Mouse (Mus musculus) heart, postnatal 0 days (tissue): Measurements from ENCODE around the gene Sox8. TPM values are rescaled to one million over a fixed set of nuclear protein-coding genes. Genes with fewer than 3 reads are reported as not detected.

Experiments used
- ATAC-seq: fragments of 200-750 bp; cut with Nextera tagmentation; 2 replicates; pipeline ENCODE4 v1.8.0; 2017; ENCODE audit warnings: low read depth, moderate number of reproducible peaks, moderate library complexity; ENCODE audit not compliant: insufficient read depth
- DNase-seq: peaks from one replicate; pipeline ENCODE4 v3.0.0-alpha.2; 2016; ENCODE audit warnings: low spot score
- H3K27ac ChIP-seq: fragments of 300-500 bp; sonication (generic); 2 replicates; pipeline ENCODE4 v1.5.1; 2014; ENCODE audit warnings: low read depth, mild to moderate bottlenecking
- H3K27me3 ChIP-seq: fragments of 300-500 bp; sonication (generic); 2 replicates; pipeline ENCODE4 v1.6.1; 2014; ENCODE audit warnings: low read length, mixed read lengths; ENCODE audit not compliant: control insufficient read depth, insufficient read depth
- H3K36me3 ChIP-seq: fragments of 300-500 bp; sonication (generic); replicated peaks from 2 replicates; pipeline ENCODE4 v1.6.1; 2014; ENCODE audit warnings: low read length, mixed read lengths; ENCODE audit not compliant: control insufficient read depth, insufficient read depth
- H3K4me1 ChIP-seq: fragments of 300-500 bp; sonication (generic); 2 replicates; pipeline ENCODE4 v1.6.1; 2014; ENCODE audit warnings: antibody characterized with exemption; ENCODE audit not compliant: control insufficient read depth, insufficient read depth
- H3K4me2 ChIP-seq: fragments of 300-500 bp; sonication (generic); 2 replicates; pipeline ENCODE4 v1.6.1; 2014; ENCODE audit warnings: low read depth, mild to moderate bottlenecking, low read length, moderate library complexity
- H3K4me3 ChIP-seq: fragments of 300-500 bp; sonication (generic); 2 replicates; pipeline ENCODE4 v1.5.1; 2014; ENCODE audit warnings: low read depth, low read length
- H3K9ac ChIP-seq: fragments of 300-500 bp; sonication (generic); replicated peaks from 2 replicates; pipeline ENCODE4 v1.6.1; 2014; ENCODE audit warnings: low read depth, low read length, mixed read lengths
- H3K9me3 ChIP-seq: fragments of 300-500 bp; sonication (generic); replicated peaks from 2 replicates; pipeline ENCODE4 v1.6.1; 2016; ENCODE audit warnings: low read length; ENCODE audit not compliant: control insufficient read depth
- CTCF ChIP-seq: IDR thresholded peaks from 2 replicates; pipeline ENCODE4 v1.5.1; 2016; ENCODE audit warnings: antibody characterized with exemption, control low read depth, low read depth
- EP300 ChIP-seq: IDR thresholded peaks from 2 replicates; pipeline ENCODE4 v1.6.1; 2016; ENCODE audit warnings: antibody characterized with exemption, low read depth
- WGBS: fragments of 180-500 bp; shearing (Covaris S2); extraction: QIAGEN DNeasy Blood & Tissue Kit; methylation state at CpG from one replicate; pipeline ENCODE4 v1.1.7; 2014; 5-methylcytosine and 5-hydroxymethylcytosine counted together
- polyA plus RNA-seq: library from polyadenylated mRNA; unstranded; fragments of >200 nt; fragmentation: Nextera tagmentation; extraction: Ambion mirVana; gene quantifications from 2 replicates; pipeline ENCODE4 v1.2.1, GENCODE M21; 2015
- total RNA-seq: library from RNA; depleted of rRNA; stranded (reverse); fragments of >200 nt; gene quantifications from 2 replicates; pipeline ENCODE4 v1.2.3, GENCODE M21; 2014; ENCODE audit warnings: low replicate concordance; rRNA removed

Gene Sox8
- total RNA-seq: not detected in 2 replicates
- polyA plus RNA-seq: 0.11 and 0.37 TPM in 2 replicates

DNA sequence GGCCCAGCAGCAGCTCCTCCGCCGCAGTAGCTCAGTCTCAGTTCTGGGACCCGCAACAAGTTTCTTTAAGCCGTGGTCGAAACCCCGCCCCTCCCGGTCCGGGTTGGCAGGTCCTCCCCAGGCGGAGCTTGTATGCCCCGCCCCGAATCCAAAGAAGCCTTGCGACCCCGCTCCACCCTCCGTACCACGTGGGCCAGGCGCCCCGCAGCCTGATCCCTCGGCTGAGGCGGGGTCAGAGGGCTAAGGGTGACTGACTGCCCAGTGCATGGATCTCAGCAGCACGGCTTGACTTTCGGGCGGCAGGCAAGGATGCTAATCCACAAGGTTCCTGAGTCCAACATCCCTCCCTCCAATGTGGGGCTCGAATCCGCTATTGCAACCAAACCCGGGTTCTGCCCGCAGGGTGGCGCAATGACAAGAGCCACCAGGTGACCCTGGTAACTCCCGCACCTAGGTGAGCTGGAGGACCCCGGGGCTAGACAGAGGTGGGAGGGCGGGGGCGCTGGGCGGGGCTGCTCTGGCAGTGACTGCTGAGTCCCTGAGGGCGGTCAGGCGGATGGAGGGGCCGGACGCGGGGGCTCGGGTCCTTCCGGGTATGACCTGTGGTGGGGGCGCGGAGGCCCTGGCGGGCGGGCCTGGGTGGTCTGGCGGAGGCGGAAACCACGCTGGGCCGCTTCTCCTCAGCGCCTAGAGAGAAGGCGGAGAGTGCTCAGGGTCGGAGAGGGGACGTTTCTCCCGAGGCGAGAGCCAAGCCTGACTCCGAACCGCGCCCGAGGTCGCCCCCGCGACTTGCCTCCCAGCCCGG lies at the start of gene Sox8:
Gene Sox8, minus strand, starts transcription at position 39 of the 805 bp plus-strand sequence.
- ATAC-seq (peak; percentile 65), DNase-seq (no peak)
- Histone ChIP-seq H3K9ac (peak within 1 kb of the TSS; percentile 32; the same call in 1 of the 2 replicates), H3K4me1 (peaks cover 20% of the 10 kb centered on the region), H3K4me2 (peak within 1 kb of the TSS; percentile 89), H3K27ac (no peak within 1 kb of the TSS), H3K27me3 (peaks cover 40% of the 10 kb centered on the region), H3K9me3 (no peaks in the 10 kb centered on the region), H3K36me3 (no peaks in the 10 kb centered on the region), H3K4me3 (peak within 1 kb of the TSS; percentile 45)
- TF ChIP-seq EP300: no peak
- TF ChIP-seq CTCF: no peak
- WGBS: 2% methylated on average over 54 of the region's 61 CpGs

DNA sequence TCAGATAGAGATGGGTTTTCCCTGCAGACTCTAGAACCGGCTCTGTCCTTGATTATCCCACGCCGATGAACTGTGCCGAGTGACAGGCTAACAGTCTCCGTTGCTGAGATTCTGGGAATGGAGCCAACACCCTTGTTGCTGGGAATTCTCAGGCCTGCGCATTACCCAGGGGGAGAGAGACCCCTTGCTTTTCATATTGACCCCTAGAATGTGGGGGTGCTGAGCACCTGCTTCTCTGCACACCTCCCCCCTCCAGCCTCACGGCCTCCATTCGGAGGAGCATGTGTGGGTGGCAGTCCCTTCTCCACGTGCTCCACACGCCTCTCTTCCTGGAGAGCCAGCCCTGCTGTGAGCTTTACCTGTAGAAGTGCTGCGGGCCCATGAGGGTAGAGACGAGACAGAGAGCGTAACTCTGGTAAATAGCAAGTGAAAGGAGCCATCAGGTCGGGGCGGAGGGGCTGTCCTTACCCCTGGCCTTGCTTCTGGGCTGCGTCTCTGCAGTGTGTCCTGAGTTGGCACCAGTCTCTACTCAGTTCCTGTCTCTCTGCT lies 48.1 kb upstream of the Sox8 start:
- ATAC-seq (peak; percentile 85), DNase-seq (peak; percentile 67)
- Histone ChIP-seq H3K36me3 (peaks cover 18% of the 10 kb centered on the region), H3K27me3 (no peaks in the 10 kb centered on the region), H3K4me2 (peak overlapping the region; percentile 26), H3K9ac (no peak overlapping the region), H3K9me3 (no peaks in the 10 kb centered on the region), H3K4me1 (peaks cover 5% of the 10 kb centered on the region; the same call in 1 of the 2 replicates), H3K4me3 (no peak overlapping the region), H3K27ac (no peak overlapping the region)
- WGBS: 25% methylated on average over 16 of the region's 16 CpGs
- TF ChIP-seq EP300: no peak
- TF ChIP-seq CTCF: no peak

- Histone ChIP-seq H3K9ac (no peak overlapping the region), H3K4me3 (no peak overlapping the region), H3K36me3 (peaks cover 32% of the 10 kb centered on the region), H3K4me1 (peaks cover 10% of the 10 kb centered on the region; the same call in 1 of the 2 replicates), H3K27me3 (no peaks in the 10 kb centered on the region), H3K4me2 (no peak overlapping the region), H3K27ac (no peak overlapping the region), H3K9me3 (no peaks in the 10 kb centered on the region)
- no peak for TF ChIP-seq EP300
- TF ChIP-seq CTCF: no peak
- ATAC-seq (no peak), DNase-seq (no peak)
- 87% methylated on average over 10 of the region's 10 CpGs for WGBS
Observed at GRCm38 (mm10) chr17:25614723-25615510, 44.4 kb upstream of the Sox8 start.

GRCm38 (mm10) chr17:25613323-25613722 lies 42.8 kb upstream of the Sox8 start:
- DNase-seq (no peak), ATAC-seq (no peak)
- Histone ChIP-seq H3K9me3 (no peaks in the 10 kb centered on the region), H3K27ac (no peak overlapping the region), H3K9ac (no peak overlapping the region), H3K27me3 (no peaks in the 10 kb centered on the region), H3K36me3 (peaks cover 35% of the 10 kb centered on the region), H3K4me2 (no peak overlapping the region), H3K4me1 (peaks cover 5% of the 10 kb centered on the region; the same call in 1 of the 2 replicates), H3K4me3 (no peak overlapping the region)
- WGBS: 92% methylated on average over 6 of the region's 6 CpGs
- TF ChIP-seq CTCF (no peak), EP300 (no peak)

DNA sequence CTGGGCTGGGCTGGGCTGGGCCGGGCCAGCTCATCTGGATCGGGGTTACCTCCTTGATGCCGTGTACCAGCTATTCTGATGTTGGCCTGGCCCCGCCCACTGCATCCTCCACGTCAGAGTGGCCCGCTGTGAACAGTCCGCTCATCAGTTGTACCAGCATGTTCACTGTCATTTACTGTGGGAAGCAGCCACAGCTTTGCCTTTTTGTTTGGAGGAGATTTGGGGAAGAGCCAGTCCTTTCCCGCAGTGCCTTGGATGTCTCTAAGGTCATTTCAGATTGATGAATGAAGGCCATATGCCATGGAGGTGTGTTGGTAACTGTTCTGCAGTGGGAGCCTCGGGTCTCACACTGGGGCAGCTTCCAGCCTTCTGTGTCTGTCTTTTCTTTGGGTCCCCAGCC lies 42.1 kb upstream of the Sox8 start:
- H3K27ac ChIP-seq: no peak overlapping the region
- 0 out of 2 replicates have a peak, but pooled peaks cover 5% of the 10 kb centered on the region for H3K4me1 ChIP-seq
- H3K27me3 ChIP-seq: no peaks in the 10 kb centered on the region
- WGBS: 85% methylated on average over 9 of the region's 9 CpGs
- DNase-seq (no peak), ATAC-seq (no peak)
- no peak for TF ChIP-seq CTCF
- no peak for TF ChIP-seq EP300
- H3K9me3 ChIP-seq: no peaks in the 10 kb centered on the region
- no peak overlapping the region for H3K9ac ChIP-seq
- H3K4me3 ChIP-seq: no peak overlapping the region
- H3K4me2 ChIP-seq: no peak overlapping the region
- H3K36me3 ChIP-seq: peaks cover 39% of the 10 kb centered on the region
